Mouse (Mus musculus) G1E (cell line): Measurements from ENCODE around the gene Trmo. TPM values are rescaled to one million over a fixed set of nuclear protein-coding genes. Genes with fewer than 3 reads are reported as not detected.

Source experiments
- ATAC-seq: 2 replicates; pipeline ENCODE4 v1.8.0; 2016; ENCODE audit warnings: mild to moderate bottlenecking; ENCODE audit not compliant: insufficient number of reproducible peaks, poor library complexity, low FRiP score, severe bottlenecking; ENCODE audit errors: extremely low read depth
- DNase-seq: peaks from one replicate; pipeline ENCODE4 v3.0.0; 2012; ENCODE audit warnings: low spot score
- H3K27me3 ChIP-seq: 2 replicates; pipeline ENCODE4 v1.6.1; 2012; ENCODE audit warnings: mild to moderate bottlenecking, low read length, inconsistent platforms; ENCODE audit not compliant: insufficient read depth
- H3K36me3 ChIP-seq: replicated peaks from 2 replicates; pipeline ENCODE3; 2012; ENCODE audit warnings: mild to moderate bottlenecking, inconsistent platforms
- H3K4me1 ChIP-seq: 2 replicates; pipeline ENCODE4 v1.6.1; 2012; ENCODE audit warnings: low read depth, low read length, inconsistent platforms, mixed read lengths; ENCODE audit not compliant: insufficient read depth
- H3K4me3 ChIP-seq: 2 replicates; pipeline ENCODE4 v1.5.1; 2012; ENCODE audit warnings: low read depth, mild to moderate bottlenecking, inconsistent platforms, low read length, moderate library complexity, mixed read lengths
- H3K9me3 ChIP-seq: replicated peaks from 2 replicates; pipeline ENCODE4 v1.6.1; 2012; ENCODE audit warnings: inconsistent platforms
- CTCF ChIP-seq: IDR thresholded peaks from 2 replicates; pipeline ENCODE4 v1.5.1; 2012; ENCODE audit warnings: low read depth, low read length, inconsistent platforms, mixed read lengths
- GATA1 ChIP-seq: IDR thresholded peaks from 2 replicates; pipeline ENCODE4 v1.6.1; 2012; ENCODE audit warnings: borderline replicate concordance, low read length, inconsistent platforms, mixed read lengths
- GATA2 ChIP-seq: IDR thresholded peaks from 2 replicates; pipeline ENCODE4 v1.6.1; 2012; ENCODE audit warnings: low read depth, low read length, inconsistent platforms, borderline replicate concordance
- POLR2AphosphoS5 ChIP-seq: IDR thresholded peaks from 2 replicates; pipeline ENCODE4 v1.6.1; 2012; ENCODE audit warnings: low read depth, low read length, inconsistent platforms; ENCODE audit not compliant: insufficient replicate concordance
- TAL1 ChIP-seq: conservative IDR thresholded peaks from 2 replicates; pipeline ENCODE4 v1.6.1; 2012; ENCODE audit warnings: low read depth, low read length, inconsistent platforms, mixed read lengths
- polyA plus RNA-seq: library from polyadenylated mRNA; stranded (reverse); fragments of >175 nt; gene quantifications from 2 replicates; pipeline ENCODE4 v1.2.3, GENCODE M21; 2012
- total RNA-seq, 2 experiments: library from RNA; stranded (forward) in 1 of 2; stranded (reverse) in 1 of 2; fragments of 200-1000 nt in 1 of 2; fragments of >200 nt in 1 of 2; fragmentation: Nextera tagmentation in 1 of 2; gene quantifications; 2 replicates each; pipeline ENCODE4 v1.2.3; 2014 to 2017

Trmo gene
- total and polyA plus RNA-seq, 3 experiments, result 4.2 to 20.4 (median 12.9) TPM

- peaks cover 36% of the 10 kb centered on the region for H3K27me3 ChIP-seq
- no peaks in the 10 kb centered on the region; the same call in 1 of the 2 replicates for H3K4me1 ChIP-seq
- peaks cover 3% of the 10 kb centered on the region for H3K9me3 ChIP-seq
- ATAC-seq, result no peak
- H3K36me3 ChIP-seq, result no peaks in the 10 kb centered on the region
- H3K4me3 ChIP-seq, result no peak overlapping the region
- DNase-seq, result no peak
- TF ChIP-seq TAL1 (no peak), GATA1 (no peak), GATA2 (no peak), CTCF (no peak), POLR2AphosphoS5 (no peak)
Observed at GRCm38 (mm10) chr4:46364360-46364759, 24.9 kb downstream of the Trmo start.

- H3K4me1 ChIP-seq, result no peaks in the 10 kb centered on the region
- H3K36me3 ChIP-seq, result no peaks in the 10 kb centered on the region
- peaks cover 24% of the 10 kb centered on the region for H3K27me3 ChIP-seq
- H3K9me3 ChIP-seq, result peaks cover 3% of the 10 kb centered on the region
- TF ChIP-seq POLR2AphosphoS5, result no peak
- no peak for TF ChIP-seq CTCF
- TF ChIP-seq GATA2, result no peak
- no peak for TF ChIP-seq GATA1
- no peak for DNase-seq
- no peak overlapping the region for H3K4me3 ChIP-seq
- ATAC-seq, result no peak
Observed at GRCm38 (mm10) chr4:46361258-46361657, 28.0 kb downstream of the Trmo start.

GRCm38 (mm10) chr4:46359539-46360253 is 29.5 kb downstream of the Trmo start:
- H3K4me1 ChIP-seq, result no peaks in the 10 kb centered on the region
- DNase-seq (no peak), ATAC-seq (no peak)
- no peak for TF ChIP-seq GATA1
- TF ChIP-seq TAL1, result no peak
- TF ChIP-seq CTCF, result no peak
- TF ChIP-seq GATA2, result no peak
- TF ChIP-seq POLR2AphosphoS5, result no peak
- H3K9me3 ChIP-seq, result peaks cover 3% of the 10 kb centered on the region
- peaks cover 12% of the 10 kb centered on the region for H3K27me3 ChIP-seq
- H3K4me3 ChIP-seq, result no peak overlapping the region
- no peaks in the 10 kb centered on the region for H3K36me3 ChIP-seq

- peak; percentile 27 for DNase-seq
- ATAC-seq, result no peak
- H3K9me3 ChIP-seq, result no peaks in the 10 kb centered on the region
- H3K4me3 ChIP-seq, result no peak overlapping the region
- H3K36me3 ChIP-seq, result no peaks in the 10 kb centered on the region
- no peaks in the 10 kb centered on the region for H3K4me1 ChIP-seq
- H3K27me3 ChIP-seq, result peaks cover 11% of the 10 kb centered on the region
- TF ChIP-seq GATA1 (no peak), CTCF (peak; percentile 61; the same call in 1 of the 2 replicates)
Observed at GRCm38 (mm10) chr4:46356351-46357133, 32.7 kb downstream of the Trmo start.

GRCm38 (mm10) chr4:46353045-46353444 is 36.2 kb downstream of the Trmo start:
- TF ChIP-seq TAL1 (no peak), GATA2 (no peak), GATA1 (no peak), CTCF (no peak), POLR2AphosphoS5 (no peak)
- ATAC-seq (no peak), DNase-seq (no peak)
- H3K36me3 ChIP-seq, result no peaks in the 10 kb centered on the region
- peaks cover 21% of the 10 kb centered on the region for H3K27me3 ChIP-seq
- H3K4me3 ChIP-seq, result no peak overlapping the region
- no peaks in the 10 kb centered on the region for H3K9me3 ChIP-seq
- H3K4me1 ChIP-seq, result no peaks in the 10 kb centered on the region

GRCm38 (mm10) chr4:46349530-46349929 is 39.7 kb downstream of the Trmo start:
- peaks cover 23% of the 10 kb centered on the region; the same call in 1 of the 2 replicates for H3K27me3 ChIP-seq
- ATAC-seq (no peak), DNase-seq (no peak)
- TF ChIP-seq GATA2, result no peak
- TF ChIP-seq TAL1, result no peak
- TF ChIP-seq CTCF, result no peak
- no peak for TF ChIP-seq GATA1
- no peak for TF ChIP-seq POLR2AphosphoS5
- peaks cover 10% of the 10 kb centered on the region for H3K9me3 ChIP-seq
- H3K4me1 ChIP-seq, result no peaks in the 10 kb centered on the region
- no peak overlapping the region for H3K4me3 ChIP-seq
- no peaks in the 10 kb centered on the region for H3K36me3 ChIP-seq
